Mouse (Mus musculus): Measurements from ENCODE around the gene Il12a.
A peak's percentile ranks its signal among the peaks of the same experiment; 100 is the strongest.

Il12a gene

GRCm38 (mm10) chr3:68686852-68687560 is 3.4 kb upstream of the Il12a start:
- no peak for DNase-seq (ENCODE audit: low spot score in 2 of 2)

- no peak for DNase-seq (ENCODE audit: low spot score in 2 of 2)
Measured at GRCm38 (mm10) chr3:68689346-68689745, 1.1 kb upstream of the Il12a start.

- DNase-seq (ENCODE audit: low spot score in 2 of 2) = no peak
Measured at GRCm38 (mm10) chr3:68691100-68691778, 795 bp downstream of the Il12a start.

- DNase-seq (ENCODE audit: low spot score in 2 of 2) = no peak
Measured at GRCm38 (mm10) chr3:68691938-68692599, 1.6 kb downstream of the Il12a start.

- DNase-seq (ENCODE audit: low spot score in 2 of 2) = no peak
Measured at GRCm38 (mm10) chr3:68692600-68693225, 2.3 kb downstream of the Il12a start.

- peak; percentile 59 to 64 for DNase-seq (ENCODE audit: low spot score in 2 of 2)
Measured at GRCm38 (mm10) chr3:68693441-68694048, 3.1 kb downstream of the Il12a start.

- DNase-seq (ENCODE audit: low spot score in 2 of 2) = no peak
Measured at GRCm38 (mm10) chr3:68695321-68695720, 4.9 kb downstream of the Il12a start.

GRCm38 (mm10) chr3:68696495-68697200 is 6.2 kb downstream of the Il12a start:
- DNase-seq (ENCODE audit: low spot score in 2 of 2) = no peak

GRCm38 (mm10) chr3:68698601-68699000 is 8.2 kb downstream of the Il12a start:
- DNase-seq (ENCODE audit: low spot score in 2 of 2) = no peak

- DNase-seq (ENCODE audit: low spot score in 2 of 2) = no peak
Measured at GRCm38 (mm10) chr3:68700091-68700490, 9.6 kb downstream of the Il12a start.

- DNase-seq (ENCODE audit: low spot score in 2 of 2) = no peak
Measured at GRCm38 (mm10) chr3:68706307-68706706, 15.9 kb downstream of the Il12a start.

- DNase-seq (ENCODE audit: low spot score in 2 of 2) = no peak
Measured at GRCm38 (mm10) chr3:68708230-68708629, 17.8 kb downstream of the Il12a start.

- peak; percentile 44 to 68 for DNase-seq (ENCODE audit: low spot score in 2 of 2)
Measured at GRCm38 (mm10) chr3:68709198-68709797, 18.9 kb downstream of the Il12a start.

- DNase-seq (ENCODE audit: low spot score in 2 of 2) = no peak
Measured at GRCm38 (mm10) chr3:68710436-68710835, 20.0 kb downstream of the Il12a start.

- no peak for DNase-seq (ENCODE audit: low spot score in 2 of 2)
Measured at GRCm38 (mm10) chr3:68711510-68711909, 21.1 kb downstream of the Il12a start.

- peak in 1 of 2 experiments; percentile 51 for DNase-seq (ENCODE audit: low spot score in 2 of 2)
Measured at GRCm38 (mm10) chr3:68713550-68713949, 23.1 kb downstream of the Il12a start.

GRCm38 (mm10) chr3:68717346-68717745 is 26.9 kb downstream of the Il12a start:
- peak in 1 of 2 experiments; percentile 42 for DNase-seq (ENCODE audit: low spot score in 2 of 2)

- no peak for DNase-seq (ENCODE audit: low spot score in 2 of 2)
Measured at GRCm38 (mm10) chr3:68719229-68719819, 28.9 kb downstream of the Il12a start.

GRCm38 (mm10) chr3:68720258-68720657 is 29.8 kb downstream of the Il12a start:
- peak in 1 of 2 experiments; percentile 31 for DNase-seq (ENCODE audit: low spot score in 2 of 2)

- no peak for DNase-seq (ENCODE audit: low spot score in 2 of 2)
Measured at GRCm38 (mm10) chr3:68741955-68742354, 51.5 kb downstream of the Il12a start.

Measured in frontal cortex, postnatal 14 days (tissue).